Mouse (Mus musculus) MEL (cell line): ENCODE data around the gene Tc2n. TPM values are rescaled to one million over a fixed set of nuclear protein-coding genes. Genes with fewer than 3 reads are reported as not detected.

ENCODE experiments used
- DNase-seq: peaks from one replicate; pipeline ENCODE4 v3.0.0; 2011; ENCODE audit warnings: low read depth, low spot score
- H3K27ac ChIP-seq: 2 replicates; pipeline ENCODE4 v1.5.1; 2012; ENCODE audit warnings: low read depth, mild to moderate bottlenecking, control low read depth, low read length, moderate library complexity; ENCODE audit not compliant: control insufficient read depth
- H3K27me3 ChIP-seq, 2 experiments: fragments of 150-350 bp in 1 of 2; sonication (generic) in 1 of 2; 2 replicates each; pipeline ENCODE4 v1.6.1; 2012; ENCODE audit warnings: low read length in 2 of 2, mild to moderate bottlenecking in 2 of 2, improper control_type of control experiment in 1 of 2, moderate library complexity in 1 of 2; ENCODE audit not compliant: insufficient read depth in 2 of 2, control insufficient read depth in 1 of 2
- H3K36me3 ChIP-seq, 2 experiments: 2 replicates each; pipeline ENCODE4 v1.6.1; 2012 to 2014; ENCODE audit warnings: low read length in 2 of 2, improper control_type of control experiment in 1 of 2, inconsistent platforms in 1 of 2, mild to moderate bottlenecking in 1 of 2; ENCODE audit not compliant: insufficient read depth in 2 of 2, control insufficient read depth in 1 of 2
- H3K4me1 ChIP-seq, 2 experiments: fragments of 150-350 bp in 1 of 2; sonication (generic) in 1 of 2; 2 replicates each; pipeline ENCODE4 v1.6.1; 2012; ENCODE audit warnings: low read length in 2 of 2, improper control_type of control experiment in 1 of 2, mild to moderate bottlenecking in 1 of 2; ENCODE audit not compliant: insufficient read depth in 2 of 2, control insufficient read depth in 1 of 2
- H3K4me3 ChIP-seq, 2 experiments: fragments of 150-350 bp in 1 of 2; sonication (generic) in 1 of 2; 2 replicates each; pipeline ENCODE4 v1.5.1; 2012; ENCODE audit warnings: low read depth in 2 of 2, low read length in 2 of 2, mild to moderate bottlenecking in 2 of 2, moderate library complexity in 2 of 2, control low read depth in 1 of 2, improper control_type of control experiment in 1 of 2; ENCODE audit not compliant: control insufficient read depth in 1 of 2, insufficient read depth in 1 of 2
- H3K79me2 ChIP-seq: 2 replicates; pipeline ENCODE4 v1.6.1; 2012; ENCODE audit warnings: mild to moderate bottlenecking, low read length, moderate library complexity; ENCODE audit not compliant: control insufficient read depth, poor library complexity, insufficient read depth
- H3K9ac ChIP-seq: 2 replicates; pipeline ENCODE4 v1.6.1; 2012; ENCODE audit warnings: low read depth, mild to moderate bottlenecking, control low read depth, low read length, moderate library complexity; ENCODE audit not compliant: control insufficient read depth, poor library complexity, severe bottlenecking
- H3K9me3 ChIP-seq: fragments of 150-350 bp; sonication (generic); replicated peaks from 2 replicates; pipeline ENCODE4 v1.6.1; 2012; ENCODE audit warnings: mild to moderate bottlenecking, low read length, improper control_type of control experiment, moderate library complexity; ENCODE audit not compliant: insufficient read depth
- BHLHE40 ChIP-seq: IDR thresholded peaks from 2 replicates; pipeline ENCODE4 v1.6.1; 2012; ENCODE audit warnings: low read depth, mild to moderate bottlenecking, inconsistent platforms, low read length, improper control_type of control experiment, borderline replicate concordance
- CHD2 ChIP-seq: IDR thresholded peaks from 2 replicates; pipeline ENCODE4 v1.6.1; 2011; ENCODE audit warnings: low read length, improper control_type of control experiment
- CTCF ChIP-seq, 3 experiments: IDR thresholded peaks in 2 of 3; conservative IDR thresholded peaks in 1 of 3; 2 replicates each; pipeline ENCODE4 v1.5.1; 2011 to 2012; ENCODE audit warnings: low read length in 3 of 3, low read depth in 2 of 3, mild to moderate bottlenecking in 2 of 3, improper control_type of control experiment in 1 of 3, inconsistent platforms in 1 of 3, mixed read lengths in 1 of 3, moderate library complexity in 1 of 3; ENCODE audit not compliant: control insufficient read depth in 1 of 3, insufficient read depth in 1 of 3, poor library complexity in 1 of 3, severe bottlenecking in 1 of 3
- ETS1 ChIP-seq: IDR thresholded peaks from 2 replicates; pipeline ENCODE4 v1.6.1; 2012; ENCODE audit warnings: low read depth, mild to moderate bottlenecking, inconsistent platforms, low read length, improper control_type of control experiment, moderate library complexity
- MAFK ChIP-seq: IDR thresholded peaks from 2 replicates; pipeline ENCODE4 v1.6.1; 2011; ENCODE audit warnings: low read depth, mild to moderate bottlenecking, low read length, improper control_type of control experiment, borderline replicate concordance
- MAZ ChIP-seq: IDR thresholded peaks from 2 replicates; pipeline ENCODE4 v1.6.1; 2012; ENCODE audit warnings: low read depth, mild to moderate bottlenecking, inconsistent platforms, low read length, improper control_type of control experiment
- MEF2A ChIP-seq: IDR thresholded peaks from 2 replicates; pipeline ENCODE4 v1.6.1; 2014; ENCODE audit warnings: low read depth, mild to moderate bottlenecking, inconsistent platforms, low read length, improper control_type of control experiment; ENCODE audit not compliant: poor library complexity, insufficient replicate concordance, severe bottlenecking; ENCODE audit errors: extremely low read depth
- NELFE ChIP-seq: IDR thresholded peaks from 2 replicates; pipeline ENCODE4 v1.6.1; 2011; ENCODE audit warnings: low read depth, low read length, improper control_type of control experiment
- NRF1 ChIP-seq: IDR thresholded peaks from 2 replicates; pipeline ENCODE4 v1.6.1; 2014; ENCODE audit warnings: low read depth, mild to moderate bottlenecking, inconsistent platforms, low read length, improper control_type of control experiment, moderate library complexity; ENCODE audit not compliant: poor library complexity, insufficient read depth, severe bottlenecking
- POLR2A ChIP-seq, 2 experiments: IDR thresholded peaks; 2 replicates each; pipeline ENCODE4 v1.6.1; 2011 to 2012; ENCODE audit warnings: low read length in 2 of 2, mild to moderate bottlenecking in 2 of 2, control low read depth in 1 of 2, improper control_type of control experiment in 1 of 2, low read depth in 1 of 2, moderate library complexity in 1 of 2; ENCODE audit not compliant: control insufficient read depth in 1 of 2, insufficient read depth in 1 of 2, poor library complexity in 1 of 2
- POLR2AphosphoS5 ChIP-seq: IDR thresholded peaks from 2 replicates; pipeline ENCODE4 v1.6.1; 2012; ENCODE audit warnings: low read depth, borderline replicate concordance, mild to moderate bottlenecking, inconsistent platforms, low read length, moderate library complexity, mixed read lengths
- RAD21 ChIP-seq: IDR thresholded peaks from 2 replicates; pipeline ENCODE4 v1.6.1; 2011; ENCODE audit warnings: mild to moderate bottlenecking, low read depth, low read length, improper control_type of control experiment
- SIN3A ChIP-seq: IDR thresholded peaks from 2 replicates; pipeline ENCODE4 v1.6.1; 2012; ENCODE audit warnings: low read length, improper control_type of control experiment, inconsistent platforms
- TAL1 ChIP-seq: IDR thresholded peaks from 2 replicates; pipeline ENCODE4 v1.6.1; 2012; ENCODE audit warnings: mild to moderate bottlenecking, inconsistent platforms, low read length, moderate library complexity, mixed read lengths
- ZKSCAN1 ChIP-seq: IDR thresholded peaks from 2 replicates; pipeline ENCODE4 v1.6.1; 2012; ENCODE audit warnings: low read depth, mild to moderate bottlenecking, inconsistent platforms, low read length, improper control_type of control experiment, moderate library complexity
- ZMIZ1 ChIP-seq: IDR thresholded peaks from 2 replicates; pipeline ENCODE4 v1.6.1; 2012; ENCODE audit warnings: low read depth, mild to moderate bottlenecking, inconsistent platforms, low read length, improper control_type of control experiment, moderate library complexity
- polyA plus RNA-seq, 2 experiments: library from polyadenylated mRNA; stranded (reverse) in 1 of 2; unstranded in 1 of 2; fragments of >175 nt in 1 of 2; fragments of >200 nt in 1 of 2; gene quantifications; 2 replicates each; pipeline versions ENCODE4 v1.2.1 to v1.2.4; 2012; ENCODE audit warnings: low replicate concordance in 2 of 2, low read depth in 1 of 2; ENCODE audit not compliant: insufficient read length in 2 of 2, insufficient read depth in 1 of 2, missing spikeins in 1 of 2
- total RNA-seq: library from RNA; depleted of rRNA; stranded (reverse); fragments of 300-350 nt; gene quantifications from 2 replicates; pipeline ENCODE4 v1.2.3, GENCODE M21; 2012; rRNA removed

Tc2n gene
- total RNA-seq (not detected in 2 replicates), polyA plus RNA-seq (under 1 TPM in 1 of 2 experiments, not detected in 1; 0.49 TPM)

- H3K9me3 ChIP-seq = no peaks in the 10 kb centered on the region
- H3K9ac ChIP-seq = no peak within 1 kb of the TSS
- no peak for DNase-seq
- no peak for TF ChIP-seq MEF2A
- no peak for TF ChIP-seq ZKSCAN1
- no peak for TF ChIP-seq ETS1
- TF ChIP-seq NRF1 = no peak
- TF ChIP-seq MAFK = no peak
- TF ChIP-seq SIN3A = no peak
- TF ChIP-seq TAL1 = no peak
- TF ChIP-seq CTCF (IDR thresholded peaks at IDR 0.05 in 2 of 3, conservative IDR thresholded peaks at IDR 0.05 in 1 of 3; ENCODE audit: control insufficient read depth in 1 of 3, insufficient read depth in 1 of 3, low read depth in 2 of 3, low read length in 3 of 3, poor library complexity in 1 of 3, severe bottlenecking in 1 of 3) = no peak
- no peak for TF ChIP-seq POLR2A (IDR thresholded peaks at IDR 0.05; ENCODE audit: control insufficient read depth in 1 of 2, insufficient read depth in 1 of 2, low read depth in 1 of 2, low read length in 2 of 2, poor library complexity in 1 of 2)
- no peak for TF ChIP-seq MAZ
- no peak for TF ChIP-seq POLR2AphosphoS5
- TF ChIP-seq RAD21 = no peak
- no peak for TF ChIP-seq NELFE
- H3K4me1 ChIP-seq = no peaks in the 10 kb centered on the region
- no peak within 1 kb of the TSS for H3K27ac ChIP-seq
- H3K27me3 ChIP-seq = no peaks in the 10 kb centered on the region
- no peak within 1 kb of the TSS for H3K4me3 ChIP-seq
- H3K79me2 ChIP-seq = no peaks in the 10 kb centered on the region
- H3K36me3 ChIP-seq = no peaks in the 10 kb centered on the region
Measured at GRCm38 (mm10) chr12:101718054-101718754, at the start of gene Tc2n. Tc2n (minus strand) TSS chr12:101718523.

DNA sequence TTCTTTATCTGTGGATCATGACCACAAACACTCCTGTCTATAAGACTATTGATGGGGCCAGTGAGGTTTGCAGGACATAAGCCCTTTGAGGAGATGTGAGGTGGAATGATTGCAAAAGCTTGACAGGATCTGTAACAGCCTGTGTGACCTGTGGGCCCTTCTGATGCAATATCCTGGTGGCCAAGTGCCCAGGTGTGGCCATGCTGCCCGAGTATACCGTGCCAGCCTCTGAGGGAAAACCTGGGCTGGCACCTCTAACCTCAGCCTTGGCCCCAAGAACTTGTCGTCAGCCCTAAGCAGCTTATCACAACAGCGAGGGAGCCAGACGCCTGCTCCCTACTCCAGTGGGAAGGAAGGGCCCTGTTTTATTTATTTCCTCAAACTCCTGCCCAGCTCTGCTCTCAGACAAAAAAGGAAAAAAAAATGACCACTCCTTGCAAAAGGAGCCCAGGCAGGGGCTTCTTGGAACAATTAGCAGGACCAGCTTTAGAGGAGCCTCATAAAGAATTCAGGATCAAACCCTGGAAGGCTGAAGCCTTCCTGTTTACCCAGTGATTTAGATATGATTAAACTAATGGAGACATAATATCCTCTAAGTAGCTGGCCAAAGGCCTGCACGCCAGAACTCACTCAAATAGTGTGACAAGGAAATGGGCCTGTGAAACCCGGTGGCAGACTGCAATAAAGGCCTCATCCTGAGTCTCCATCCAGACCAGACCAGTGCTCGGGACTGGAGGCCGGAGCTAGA lies 49.2 kb upstream of the Tc2n start:
- TF ChIP-seq ZMIZ1 (no peak), BHLHE40 (no peak), CHD2 (no peak), ETS1 (no peak)
- H3K36me3 ChIP-seq = no peaks in the 10 kb centered on the region

More for the DNA sequence above, 49.2 kb upstream of the Tc2n start:
- no peak overlapping the region for H3K9ac ChIP-seq
- no peaks in the 10 kb centered on the region for H3K79me2 ChIP-seq
- H3K4me1 ChIP-seq = no peaks in the 10 kb centered on the region
- no peaks in the 10 kb centered on the region; a peak in 1 of 4 replicates for H3K27me3 ChIP-seq
- no peak overlapping the region for H3K27ac ChIP-seq
- H3K4me3 ChIP-seq = no peak overlapping the region
- H3K9me3 ChIP-seq = no peaks in the 10 kb centered on the region
- DNase-seq = no peak
